Mouse (Mus musculus) right cerebral cortex, postnatal 10 days (tissue): ENCODE data around the gene Mag.
"Not testable (repeated sequence)": the region's sequence is repeated elsewhere in the genome, so short reads cannot be mapped to it uniquely, and the experiment has no call there.

Experiments
- DNase-seq, 2 experiments: peaks; one replicate each; pipeline ENCODE4 v3.0.0; 2021; ENCODE audit warnings: low spot score in 2 of 2

Gene Mag

DNA sequence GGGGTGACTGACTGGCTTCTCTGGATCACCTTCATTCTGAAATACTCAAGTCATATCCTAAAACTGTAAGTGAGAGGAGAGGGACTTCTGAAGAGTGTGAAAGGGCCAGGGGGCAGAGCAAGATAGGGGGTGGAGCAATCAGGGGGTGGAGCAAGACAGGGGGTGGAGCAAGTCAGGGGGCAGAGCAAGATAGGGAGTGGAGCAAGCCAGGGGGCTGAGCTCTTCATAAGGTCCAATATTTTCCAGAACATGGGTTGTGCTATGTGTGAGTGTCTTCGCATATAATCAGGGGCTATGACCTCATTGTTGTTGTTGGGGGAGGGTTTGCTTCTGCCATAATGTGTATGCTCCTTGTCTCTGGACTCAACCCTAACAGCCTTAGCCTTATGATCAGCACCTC is 25.4 kb upstream of the Mag start:
- not testable (repeated sequence) for DNase-seq

DNA sequence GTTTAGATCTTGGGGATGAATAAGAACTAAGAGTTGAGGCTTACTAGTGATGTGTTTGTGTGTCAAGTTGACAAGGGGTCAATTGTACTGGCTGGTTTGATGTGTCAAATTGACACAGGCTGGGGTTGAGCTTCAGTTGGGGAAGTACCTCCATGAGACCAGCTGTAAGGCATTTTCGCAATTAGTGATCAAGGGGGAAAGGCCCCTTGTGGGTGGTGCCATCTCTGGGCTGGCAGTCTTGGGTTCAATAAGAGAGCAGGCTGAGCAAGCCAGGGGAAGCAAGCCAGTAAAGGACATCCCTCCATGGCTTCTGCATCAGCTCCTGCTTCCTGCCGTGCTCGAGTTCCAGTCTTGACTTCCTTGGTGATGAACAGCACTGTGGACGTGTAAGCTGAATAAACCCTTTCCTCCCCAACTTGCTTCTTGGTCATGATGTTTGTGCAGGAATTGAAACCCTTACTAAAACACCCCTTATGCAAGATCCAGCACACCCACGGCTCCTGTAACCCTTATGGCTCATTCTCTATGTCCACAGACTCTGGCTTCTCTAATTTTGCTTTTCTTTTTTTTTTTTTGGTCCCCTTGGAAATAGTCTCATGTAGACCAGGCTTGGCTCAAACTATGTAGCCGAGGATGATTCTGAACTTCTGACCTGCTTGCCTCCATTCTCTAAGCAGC is 20.9 kb upstream of the Mag start:
- not testable (repeated sequence) for DNase-seq

DNA sequence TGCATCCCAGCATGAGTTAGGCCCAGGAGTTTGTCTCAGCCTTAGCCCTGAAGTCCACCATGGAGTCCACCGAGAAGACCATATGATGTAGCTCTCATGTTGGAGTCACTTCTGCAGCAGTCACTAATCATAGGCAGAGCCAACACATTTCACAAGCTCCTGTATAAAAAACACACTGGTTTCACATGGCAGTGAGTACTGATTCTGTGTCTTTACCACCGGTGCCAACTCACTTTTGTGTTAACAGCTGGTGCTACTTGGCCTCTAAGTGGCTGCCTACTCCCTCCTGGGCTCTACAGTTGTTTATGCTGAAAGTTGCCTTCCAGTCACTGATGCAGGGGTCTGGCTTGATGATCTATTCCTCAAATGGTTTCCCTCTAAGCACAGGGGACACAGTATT is 9.9 kb upstream of the Mag start, which contains the start of gene Hamp2:
Gene Hamp2 (minus strand): TSS at position 101 of the 400 bp plus-strand sequence.
- DNase-seq: not testable (repeated sequence)

DNA sequence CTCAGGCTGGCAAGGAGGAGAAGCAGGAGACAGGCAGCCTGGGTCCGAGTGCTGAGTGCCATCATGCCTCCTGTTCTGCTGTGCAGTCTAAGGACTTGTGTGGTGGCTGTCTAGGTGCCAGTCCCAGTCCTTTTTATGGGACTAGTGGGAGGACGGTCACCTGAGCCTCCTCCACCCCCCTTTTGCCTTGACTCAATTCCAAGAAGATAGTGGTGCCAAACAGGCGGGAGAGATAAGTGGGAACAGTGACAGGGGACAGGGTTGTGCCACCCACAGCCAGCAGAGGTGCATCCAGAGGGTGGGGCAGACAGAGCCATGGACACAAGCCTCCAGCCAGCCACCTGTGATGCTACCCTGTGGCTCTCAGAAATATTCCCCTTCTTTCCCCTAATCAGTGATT is 9.4 kb upstream of the Mag start:
- DNase-seq: no peak

DNA sequence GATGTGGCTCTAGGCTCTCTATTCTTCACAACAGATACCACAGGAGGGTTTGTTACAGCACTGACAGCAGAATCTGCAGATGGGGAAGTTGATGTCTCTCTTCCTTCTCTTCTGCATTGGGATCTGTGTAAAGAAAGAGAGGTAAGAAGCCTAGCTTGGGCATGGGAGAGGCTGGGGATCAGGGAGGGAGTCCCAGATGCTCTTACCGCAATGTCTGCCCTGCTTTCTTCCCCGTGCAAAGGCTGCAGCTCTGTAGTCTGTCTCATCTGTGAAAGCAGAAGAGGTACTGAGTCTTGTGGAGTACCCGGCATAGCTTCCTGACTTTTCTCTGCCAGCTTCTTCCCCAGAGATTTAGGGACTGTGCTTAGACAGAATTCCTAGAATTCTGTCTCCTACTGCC is 7.8 kb upstream of the Mag start:
- DNase-seq: not testable (repeated sequence)

DNA sequence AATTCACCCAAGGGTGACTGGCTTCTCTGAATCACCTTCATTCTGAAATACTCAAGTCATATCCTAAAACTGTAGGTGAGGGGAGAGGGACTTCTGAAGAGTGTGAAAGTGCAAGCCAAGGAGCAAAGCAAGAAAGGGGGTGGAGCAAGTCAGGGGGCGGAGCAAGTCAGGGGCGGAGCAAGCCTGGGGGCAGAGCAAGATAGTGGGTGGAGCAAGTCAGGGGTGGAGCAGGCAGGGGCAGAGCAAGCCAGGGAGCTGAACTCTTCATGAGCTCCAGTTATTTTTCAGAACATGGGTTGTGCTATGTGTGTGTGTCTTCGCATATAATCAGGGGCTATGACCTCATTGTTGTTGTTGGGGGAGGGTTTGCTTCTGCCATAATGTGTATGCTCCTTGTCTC is 5.5 kb upstream of the Mag start:
- DNase-seq: no peak

DNA sequence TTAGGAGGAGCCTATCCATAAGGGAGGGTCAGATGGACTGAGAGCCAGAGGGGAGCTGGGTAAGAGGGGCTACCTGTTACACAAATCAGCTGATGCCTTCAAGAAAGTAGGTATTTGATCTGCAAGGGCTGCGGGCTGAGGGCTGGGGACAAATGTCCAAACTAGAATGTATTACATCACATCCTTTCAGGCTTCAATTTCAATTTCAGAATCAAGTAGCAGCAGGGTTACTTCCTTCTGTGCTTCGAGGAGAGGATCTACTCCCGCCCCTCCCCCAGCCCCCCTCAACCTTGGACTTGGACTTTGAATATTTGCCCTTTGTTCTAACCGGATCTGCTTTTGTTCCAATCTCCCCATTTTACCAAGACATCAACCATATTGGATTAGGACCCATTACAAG is 2.5 kb upstream of the Mag start:
- no peak for DNase-seq

DNA sequence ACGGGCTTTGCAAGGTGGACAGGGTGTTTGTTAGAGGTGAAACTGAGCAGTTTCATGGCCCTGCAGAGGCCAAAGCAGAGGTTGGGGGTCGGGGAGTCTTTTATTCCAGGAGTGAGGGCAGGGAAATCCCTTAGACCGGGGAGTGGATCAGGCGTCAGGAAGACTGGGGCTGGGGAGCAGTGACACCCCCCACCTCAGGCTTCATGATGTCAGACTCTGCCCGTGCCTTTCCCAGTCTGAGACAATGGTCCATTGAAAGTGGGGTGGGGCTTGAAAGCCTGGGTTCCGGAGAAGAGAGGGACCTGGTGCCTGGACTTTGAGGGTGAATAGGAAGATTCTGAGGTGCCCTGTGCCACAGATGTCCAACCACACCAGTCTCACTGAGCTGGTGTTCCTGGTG is 2.0 kb upstream of the Mag start:
- DNase-seq: no peak

DNA sequence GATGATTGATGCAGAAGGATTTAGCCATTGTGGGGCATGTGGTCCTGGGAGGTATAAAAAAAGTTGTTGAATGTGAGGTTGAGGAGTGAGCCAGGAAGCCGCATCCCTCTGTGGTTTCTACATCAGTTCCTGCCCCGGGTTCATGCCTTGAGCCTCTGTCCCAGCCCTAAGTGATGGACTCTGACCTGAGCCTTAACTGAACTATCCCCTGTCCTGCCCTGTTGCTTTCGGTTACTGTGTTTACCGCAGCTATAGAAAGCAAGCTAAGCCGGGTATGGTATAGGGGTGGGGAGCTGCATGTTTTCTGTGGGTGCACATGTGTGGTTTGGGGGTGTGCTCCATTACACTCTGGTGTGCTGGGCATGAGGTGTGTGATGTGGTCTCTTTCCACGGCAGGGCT is 4.9 kb downstream of the Mag start:
- DNase-seq: no peak

DNA sequence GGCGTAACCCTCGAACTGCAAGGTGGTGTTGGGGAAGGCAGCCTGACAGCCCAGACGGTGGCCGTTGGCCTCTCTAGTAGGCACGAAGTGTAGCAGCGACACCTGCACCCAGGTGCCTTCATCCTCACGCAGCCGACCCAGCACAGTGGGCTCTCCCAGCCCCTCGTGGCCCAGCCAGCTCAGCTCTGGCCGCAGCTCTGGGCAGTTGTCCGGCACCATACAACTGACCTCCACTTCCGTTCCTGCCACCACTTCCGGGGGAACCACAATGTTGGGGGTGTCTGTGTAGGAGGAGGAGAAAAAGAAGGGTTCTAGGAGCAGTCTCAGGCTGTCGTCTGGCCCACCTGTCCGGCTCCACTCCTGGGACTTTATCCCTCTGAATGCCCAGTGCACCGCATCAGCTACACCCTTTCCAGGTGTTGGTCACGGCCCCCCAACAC is 5.7 kb downstream of the Mag start:
- DNase-seq: no peak

DNA sequence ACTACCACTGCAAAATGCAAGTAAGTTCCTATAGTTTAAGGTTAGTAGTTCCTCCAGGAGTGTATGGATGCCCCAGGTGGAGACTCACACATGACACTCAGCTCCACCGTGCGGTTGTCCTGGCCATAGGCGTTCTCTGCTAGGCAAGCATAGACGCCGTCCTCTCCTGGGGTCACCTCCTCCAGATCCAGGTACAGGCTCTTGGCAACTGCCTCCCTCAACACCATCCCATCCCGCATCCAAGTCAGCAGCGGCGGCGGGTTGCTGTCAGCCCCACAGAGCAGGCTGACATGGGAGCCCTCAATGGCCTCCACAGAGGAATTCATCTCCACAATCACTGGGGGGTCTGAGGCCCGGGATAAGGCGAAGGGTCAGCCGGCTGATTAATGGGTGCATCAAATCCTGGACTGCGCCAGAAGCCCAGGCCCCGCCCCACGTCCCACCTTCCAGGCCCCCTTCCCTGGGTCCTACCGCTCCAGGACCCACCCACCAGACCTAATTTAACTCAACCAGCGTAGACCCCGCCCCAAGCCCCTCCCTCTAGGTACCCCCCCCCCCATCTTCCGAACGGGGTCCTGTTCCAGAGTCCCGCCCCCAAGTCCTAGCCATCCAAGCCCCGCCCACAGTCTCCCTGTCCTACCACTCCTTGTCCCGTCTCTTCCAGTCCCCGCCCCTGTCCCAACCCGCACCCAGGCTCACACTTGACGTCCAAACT is 6.2 kb downstream of the Mag start:
- DNase-seq: no peak

DNA sequence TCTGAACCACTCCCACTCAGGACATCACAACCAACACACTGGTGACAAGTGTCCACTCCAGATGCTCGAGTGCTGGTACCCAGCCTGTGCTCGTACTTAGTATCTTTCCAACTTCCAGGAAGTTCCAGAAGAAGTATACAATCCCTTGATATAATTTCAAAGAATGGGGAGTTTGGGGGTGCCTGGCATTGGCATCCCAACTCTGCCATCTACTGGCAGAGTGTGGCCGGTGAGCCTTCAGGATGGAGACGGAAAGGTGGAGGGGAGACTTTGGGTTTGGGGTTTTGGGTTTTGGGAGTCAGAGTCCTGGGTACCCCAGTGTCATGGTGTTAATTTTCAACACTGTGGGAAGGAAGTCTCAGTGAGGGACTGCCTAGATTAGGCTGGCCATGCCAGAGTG is 10.6 kb downstream of the Mag start:
- DNase-seq: peak; percentile 33 to 46

DNA sequence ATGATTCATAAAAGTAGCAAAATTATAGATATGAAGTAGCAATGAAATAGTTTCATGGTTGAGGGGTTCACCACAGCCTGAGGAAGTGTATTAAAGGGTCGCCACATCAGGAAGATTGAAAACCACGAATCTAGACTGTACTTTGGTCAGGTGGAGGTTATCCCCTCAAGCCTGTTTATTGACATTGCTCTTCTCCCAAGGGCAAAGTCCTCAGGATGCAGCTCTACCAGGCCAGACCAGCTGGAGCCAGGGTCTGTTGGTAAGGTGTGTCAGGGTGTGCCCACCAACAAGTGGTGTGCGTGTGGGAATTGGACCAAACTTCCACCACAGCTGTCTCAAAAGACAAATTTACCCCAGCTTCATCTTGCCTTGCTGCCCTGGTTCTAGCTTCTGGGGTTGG is 19.5 kb downstream of the Mag start:
- no peak for DNase-seq

DNA sequence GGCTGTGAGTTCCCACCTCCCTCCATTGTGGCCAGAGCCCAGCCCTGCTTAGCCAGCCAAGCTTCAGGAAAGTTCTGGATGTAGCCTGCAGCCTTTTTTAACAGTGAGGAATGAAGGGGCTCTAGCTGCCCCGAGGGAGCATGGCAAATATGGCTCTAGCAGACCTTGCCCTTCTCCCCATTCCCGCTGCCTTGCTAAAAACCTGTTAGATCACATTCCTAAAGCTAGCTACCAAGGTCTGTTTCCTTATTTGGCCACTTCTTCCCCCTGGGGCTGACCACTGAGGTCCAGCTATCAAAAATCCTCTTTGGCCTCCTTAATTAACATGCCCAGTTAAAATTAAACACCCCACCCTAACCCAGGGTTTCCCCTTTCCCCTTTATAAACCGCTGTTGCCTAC is 22.2 kb downstream of the Mag start:
- no peak for DNase-seq

DNA sequence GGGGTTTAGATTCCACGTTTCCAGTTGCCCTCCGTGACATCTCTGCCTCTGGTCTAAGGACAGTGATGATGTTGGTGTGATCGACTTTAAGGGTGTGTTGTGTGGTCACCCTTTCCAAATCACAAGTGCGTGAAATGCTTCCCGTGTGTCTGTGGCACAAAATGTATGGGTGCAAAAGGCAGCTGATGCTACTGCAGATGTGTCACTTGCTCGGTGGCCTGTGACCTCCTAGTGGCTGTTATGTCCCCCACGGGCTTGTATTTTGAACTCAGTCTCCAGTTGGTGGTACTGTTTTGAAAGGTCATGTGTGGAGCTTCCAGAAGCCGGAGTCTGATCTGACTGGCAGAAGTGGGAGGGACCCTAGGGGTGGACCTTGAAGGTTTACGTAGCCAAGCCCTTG is 22.9 kb downstream of the Mag start:
- DNase-seq: no peak

DNA sequence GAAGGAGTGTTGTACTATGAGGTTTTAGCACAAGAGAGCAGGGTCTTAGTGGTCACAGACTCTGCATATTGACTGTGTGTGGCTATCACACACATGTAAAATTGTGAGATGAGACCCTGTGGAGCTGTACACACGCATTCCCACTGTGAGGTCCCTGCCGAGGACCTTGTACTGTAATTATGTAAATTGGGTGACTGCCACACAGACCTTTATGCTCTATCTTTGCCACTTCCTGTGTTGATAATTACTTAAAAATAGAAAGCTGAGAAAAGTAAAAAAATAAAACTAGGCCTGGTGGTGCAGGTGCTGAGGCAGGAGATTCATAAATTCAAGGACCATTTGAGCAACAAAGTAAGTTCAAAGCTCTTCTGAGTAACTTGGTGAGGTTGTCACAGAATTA is 24.0 kb downstream of the Mag start:
- DNase-seq: no peak

DNA sequence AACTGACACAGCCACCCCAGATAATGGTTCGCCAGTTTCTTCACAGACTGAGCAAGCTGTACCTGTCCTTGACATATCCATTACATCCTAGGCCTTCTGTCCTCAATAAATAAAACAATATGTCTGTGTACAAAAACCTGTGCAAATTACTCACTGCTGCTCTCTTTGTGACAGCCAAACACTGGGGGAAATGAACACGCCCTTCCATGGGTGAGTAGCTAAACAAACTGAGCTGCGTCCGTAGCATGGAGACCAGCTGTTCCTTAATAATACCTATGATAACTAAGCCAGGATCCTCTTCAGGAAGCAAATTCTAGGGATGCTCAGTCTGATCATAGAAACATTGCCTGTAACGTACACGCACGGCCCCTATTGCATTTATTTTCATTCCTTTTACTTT is 25.9 kb downstream of the Mag start:
- no peak for DNase-seq

DNA sequence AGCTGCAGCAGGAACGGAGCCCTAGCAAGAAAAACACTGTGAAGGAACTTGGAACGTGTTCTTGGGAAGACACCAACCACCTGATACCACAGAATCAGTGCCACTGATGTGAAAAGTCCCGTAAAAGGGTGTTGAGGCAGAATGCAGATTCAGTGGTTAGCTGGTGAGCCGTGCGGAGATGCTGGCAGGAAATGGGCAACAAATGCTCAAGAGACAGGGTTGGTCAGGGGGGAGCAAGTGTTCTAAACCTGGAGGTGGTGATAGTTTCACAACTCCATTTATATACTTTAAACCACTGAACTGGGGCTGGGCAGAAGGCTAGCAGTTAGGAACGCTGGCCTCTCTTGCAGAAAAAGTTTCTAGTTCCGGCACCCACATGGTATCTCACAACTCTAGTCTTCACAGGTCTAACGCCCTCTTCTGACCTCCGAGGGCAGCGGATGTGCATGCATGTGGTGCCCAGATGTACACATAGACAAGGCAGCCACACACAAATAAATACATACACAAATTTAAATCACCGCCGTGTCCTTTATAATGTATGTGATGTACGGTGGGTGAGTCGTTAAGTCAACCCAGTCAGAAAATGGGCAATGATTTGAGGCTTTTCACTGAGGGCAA is 27.0 kb downstream of the Mag start:
- peak in 1 of 2 experiments; percentile 34 for DNase-seq

DNA sequence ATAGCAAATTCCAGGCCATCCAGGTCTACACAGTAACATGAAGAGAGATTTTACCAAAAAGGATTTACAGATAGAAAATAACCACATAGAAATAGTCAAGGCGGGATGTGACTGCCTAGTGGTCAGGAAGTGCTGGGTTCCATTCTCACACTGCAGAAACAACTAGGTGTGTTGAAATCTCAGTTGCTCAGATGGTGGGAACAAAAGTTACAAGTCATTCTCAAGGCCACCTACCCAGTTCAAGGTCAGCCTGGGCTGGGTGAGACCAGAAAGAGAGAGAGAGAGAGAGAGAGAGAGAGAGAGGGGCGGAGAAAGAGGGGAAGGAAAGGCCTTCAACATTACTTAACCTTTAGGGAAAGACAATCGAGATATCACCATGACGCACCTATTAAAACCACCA is 27.8 kb downstream of the Mag start:
- DNase-seq: no peak

DNA sequence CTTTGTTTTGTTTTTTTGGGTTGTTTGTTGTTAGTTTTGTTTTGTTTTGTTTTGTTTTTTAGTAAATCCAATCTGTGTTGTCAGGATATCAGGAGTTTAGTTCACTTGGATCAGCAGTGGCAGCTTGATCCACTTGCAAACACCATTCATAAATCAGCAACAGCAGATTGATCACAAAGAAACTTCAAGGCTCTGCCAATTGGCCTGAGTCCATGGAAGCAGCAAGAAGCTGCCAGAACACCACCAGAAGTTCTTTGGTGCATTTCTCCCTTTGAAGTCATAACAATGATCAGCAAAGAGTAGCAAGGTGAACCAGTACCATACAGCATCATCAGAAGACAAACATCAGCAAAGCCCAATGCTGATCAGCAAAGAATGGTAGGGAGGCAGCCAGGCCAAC is 30.6 kb downstream of the Mag start:
- no peak for DNase-seq

DNA sequence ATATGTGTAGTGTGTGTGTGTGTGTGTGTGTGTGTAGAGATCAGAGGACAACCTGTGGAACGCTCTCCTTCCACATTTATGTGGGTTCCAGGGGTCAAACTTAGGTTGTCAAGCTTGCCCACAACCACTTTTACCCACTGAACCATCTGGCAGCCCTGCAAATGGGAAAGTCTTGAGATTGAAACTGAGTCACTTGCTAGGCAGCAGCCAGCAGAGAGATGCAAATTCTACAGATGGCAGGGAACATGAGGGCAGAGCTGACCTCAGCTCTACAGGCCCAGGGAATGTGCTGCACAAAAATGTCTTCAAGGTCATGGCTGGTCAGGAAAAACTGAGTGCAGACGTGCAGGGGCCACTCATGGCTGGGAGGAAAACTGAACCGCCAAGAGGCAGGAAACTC is 33.3 kb downstream of the Mag start:
- no peak for DNase-seq

DNA sequence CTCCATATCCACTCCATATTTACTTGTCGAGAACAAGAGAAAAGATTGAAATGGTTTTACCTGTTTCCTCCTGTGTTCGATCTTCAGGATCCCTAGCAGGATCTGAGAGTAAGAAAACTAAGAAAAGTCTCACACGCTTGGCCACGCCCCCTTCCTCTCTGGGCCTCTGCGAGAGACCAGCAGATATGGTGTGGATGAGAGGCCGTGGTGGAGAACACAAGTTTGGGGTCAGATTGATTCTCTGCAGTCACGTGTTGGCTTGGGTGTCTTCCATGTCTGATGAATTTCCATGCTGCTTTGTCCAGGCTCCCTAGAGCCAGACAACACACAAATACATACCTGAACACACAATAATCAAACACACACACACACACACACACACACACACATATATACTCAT is 34.5 kb downstream of the Mag start, which contains the start of gene Cd22:
Gene Cd22 (minus strand): TSS at position 167 of the 400 bp plus-strand sequence.
- no peak for DNase-seq

DNA sequence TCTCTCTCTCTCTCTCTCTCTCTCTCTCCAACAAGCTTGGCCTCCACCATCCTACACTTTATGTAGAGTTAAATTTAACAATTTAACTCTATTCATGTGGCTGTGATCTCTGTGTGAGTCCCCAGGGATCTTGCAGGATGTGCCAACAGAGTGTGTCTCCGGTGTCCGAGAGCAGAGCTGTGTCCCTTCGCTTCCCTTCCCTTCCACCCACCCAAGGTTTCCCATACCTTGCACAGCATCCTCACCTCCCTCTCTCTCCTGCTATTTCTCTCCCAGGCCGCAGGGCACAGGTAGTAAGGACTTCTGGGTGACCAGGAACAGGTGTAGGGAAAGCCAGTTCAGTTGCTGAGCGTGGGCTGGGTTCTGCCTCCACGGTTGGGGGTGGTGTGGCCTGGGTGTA is 35.7 kb downstream of the Mag start:
- no peak for DNase-seq
